Mouse (Mus musculus) erythroblast, embryonic 14.5 days (primary cell): Measurements from ENCODE around the gene Slc23a2.

Experiments used
- GATA1 ChIP-seq: IDR thresholded peaks from 2 replicates; pipeline ENCODE4 v1.6.1; 2012; ENCODE audit warnings: low read length, inconsistent platforms, mixed read lengths
- TAL1 ChIP-seq: IDR thresholded peaks from 3 replicates; pipeline ENCODE4 v1.6.1; 2012; ENCODE audit warnings: low read length, inconsistent platforms, mixed read lengths

DNA sequence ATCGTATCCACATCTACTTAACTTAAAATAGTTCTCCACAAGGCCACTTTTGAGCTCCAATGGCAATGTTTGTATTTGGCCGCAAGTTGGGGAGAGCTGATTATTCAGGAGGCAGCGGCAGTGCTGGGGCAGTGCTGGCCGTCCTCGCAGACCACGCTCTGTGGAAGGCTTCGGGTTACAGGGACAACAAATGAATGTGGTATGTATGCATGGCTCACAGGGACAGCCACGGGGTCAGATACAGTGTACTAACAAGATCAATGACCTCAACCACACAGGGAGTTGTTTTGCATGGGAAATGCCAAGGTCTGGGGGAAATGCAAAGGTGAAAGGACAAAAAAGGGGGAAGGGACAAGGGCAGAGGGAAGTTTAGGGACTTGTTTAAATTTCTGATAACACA is 41.6 kb downstream of the Slc23a2 start:
- TF ChIP-seq GATA1 (no peak), TAL1 (no peak)
